Mouse (Mus musculus): ENCODE measurements at regions not wholly inside any gene's neighbourhood (a gene's known extent, or its start where the extent isn't known, plus 50 kb on each side); places are given as distances from the start of the nearest gene placed in this dataset.

DNA sequence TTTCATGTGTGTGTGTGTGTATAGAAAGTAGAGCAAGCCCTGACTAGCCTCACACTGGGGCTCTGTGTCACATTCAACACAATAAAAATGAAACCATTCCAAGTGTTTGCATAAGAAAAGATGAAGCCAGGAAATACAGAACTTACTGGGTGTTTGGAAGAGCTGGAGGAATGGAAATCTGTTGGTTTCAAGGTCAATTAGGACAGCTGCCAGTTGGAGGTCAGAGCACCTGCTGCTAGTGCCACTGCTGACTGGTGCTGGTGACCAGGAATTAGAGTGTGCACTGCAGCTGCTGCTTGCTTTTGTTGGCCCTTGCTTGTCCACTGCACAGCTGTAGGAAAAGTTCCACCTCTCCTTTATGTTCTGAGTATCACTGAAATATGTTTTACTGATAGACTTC, 261.4 kb upstream of the Klf3 start:
- TF ChIP-seq CTCF (IDR thresholded peaks at IDR 0.05; ENCODE audit: borderline replicate concordance, insufficient read depth, low read depth, low read length) (no peak), POLR2A (IDR thresholded peaks at IDR 0.05; ENCODE audit: borderline replicate concordance, insufficient read depth, low read length) (no peak)
